Mouse (Mus musculus): Measurements from ENCODE around the gene Ppfia1. TPM values are rescaled to one million over a fixed set of nuclear protein-coding genes. Genes with fewer than 3 reads are reported as not detected.

Ppfia1 gene
- polyA plus RNA-seq, 1 experiment from 2014 or later: 27.6 TPM

DNA sequence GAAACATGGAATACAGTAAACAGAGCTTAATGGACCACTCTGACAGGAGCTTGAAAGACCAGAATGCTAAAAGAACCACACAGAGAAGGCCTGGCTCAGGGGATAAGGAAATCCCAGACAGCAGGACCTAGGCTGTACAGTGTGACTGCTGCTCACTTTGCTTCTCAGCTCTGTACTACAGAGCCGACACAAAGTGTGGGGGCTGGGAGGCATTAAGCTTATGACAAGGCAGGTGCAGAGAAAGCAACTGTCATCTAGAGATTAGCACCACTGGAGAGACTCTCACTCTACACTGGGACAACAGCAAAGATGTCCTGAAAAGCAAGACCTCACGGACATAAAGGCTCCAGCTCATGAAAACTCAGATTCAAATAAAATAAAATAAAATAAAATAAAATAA is 14.4 kb downstream of the Ppfia1 start:
- WGBS: 83% methylated on average over 2 of the region's 2 CpGs
- ATAC-seq (replicated peaks; ENCODE audit: low FRiP score, low read depth): no peak

DNA sequence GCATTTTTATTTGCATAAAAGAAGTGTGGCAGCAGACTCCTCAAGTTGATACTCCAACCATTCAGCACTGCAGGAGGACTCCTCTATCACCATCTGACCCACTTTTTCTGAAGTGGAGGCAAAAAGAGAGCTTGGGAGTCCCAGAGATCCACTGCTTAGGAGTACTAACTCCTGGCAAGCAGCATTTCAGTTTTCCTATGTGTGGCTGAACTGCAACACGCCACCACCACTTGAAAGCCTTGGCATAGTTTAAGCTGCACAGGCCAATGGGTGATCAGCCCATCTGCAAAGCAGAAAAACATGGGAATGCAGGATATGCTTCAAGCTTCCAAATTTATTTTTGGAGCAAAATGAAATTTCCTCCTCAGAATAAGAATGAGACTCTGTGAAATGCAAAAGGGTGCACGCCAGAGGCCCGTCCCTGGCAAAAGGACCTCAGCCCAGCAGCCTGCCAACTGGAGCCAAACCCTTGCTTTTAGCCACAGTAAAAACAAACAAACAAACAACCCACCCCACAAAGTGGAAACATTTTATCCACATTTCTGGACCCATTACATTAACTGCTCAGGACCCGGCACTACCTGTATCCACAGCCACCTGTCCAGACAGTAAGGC is 15.4 kb downstream of the Ppfia1 start:
- Histone ChIP-seq H3K36me3 (ENCODE audit: insufficient read depth, low read length) (no peaks in the 10 kb centered on the region), H3K4me2 (ENCODE audit: low read length) (no peak overlapping the region), H3K4me3 (replicated peaks; ENCODE audit: low read depth, low read length) (no peak overlapping the region), H3K9ac (ENCODE audit: low read depth, low read length) (no peak overlapping the region), H3K27me3 (ENCODE audit: insufficient read depth, low read length) (no peaks in the 10 kb centered on the region), H3K27ac (no peak overlapping the region), H3K9me3 (replicated peaks; ENCODE audit: low read length) (no peaks in the 10 kb centered on the region), H3K4me1 (replicated peaks; ENCODE audit: insufficient read depth, low read length) (no peaks in the 10 kb centered on the region)
- DNase-seq (ENCODE audit: low spot score) (no peak), ATAC-seq (replicated peaks; ENCODE audit: low FRiP score, low read depth) (no peak)
- 93% methylated on average over 4 of the region's 4 CpGs for WGBS
- no peak for TF ChIP-seq CTCF (IDR thresholded peaks at IDR 0.05; ENCODE audit: low read depth)

More for the DNA sequence above, 14.4 kb downstream of the Ppfia1 start:
- no peaks in the 10 kb centered on the region for H3K27me3 ChIP-seq (ENCODE audit: insufficient read depth, low read length)
- H3K36me3 ChIP-seq (ENCODE audit: insufficient read depth, low read length): no peaks in the 10 kb centered on the region
- H3K27ac ChIP-seq: no peak overlapping the region
- no peak overlapping the region for H3K4me3 ChIP-seq (replicated peaks; ENCODE audit: low read depth, low read length)
- H3K4me2 ChIP-seq (ENCODE audit: low read length): no peak overlapping the region
- TF ChIP-seq CTCF (IDR thresholded peaks at IDR 0.05; ENCODE audit: low read depth): no peak
- H3K9ac ChIP-seq (ENCODE audit: low read depth, low read length): no peak overlapping the region
- DNase-seq (ENCODE audit: low spot score): no peak
- H3K9me3 ChIP-seq (replicated peaks; ENCODE audit: low read length): no peaks in the 10 kb centered on the region
- no peaks in the 10 kb centered on the region for H3K4me1 ChIP-seq (replicated peaks; ENCODE audit: insufficient read depth, low read length)

GRCm38 (mm10) chr7:144536367-144536766 is 17.2 kb downstream of the Ppfia1 start:
- Histone ChIP-seq H3K9me3 (replicated peaks; ENCODE audit: low read length) (no peaks in the 10 kb centered on the region), H3K4me3 (replicated peaks; ENCODE audit: low read depth, low read length) (no peak overlapping the region), H3K4me1 (replicated peaks; ENCODE audit: insufficient read depth, low read length) (0 out of 2 replicates have a peak, but pooled peaks cover 5% of the 10 kb centered on the region), H3K27me3 (ENCODE audit: insufficient read depth, low read length) (no peaks in the 10 kb centered on the region), H3K9ac (ENCODE audit: low read depth, low read length) (no peak overlapping the region), H3K36me3 (ENCODE audit: insufficient read depth, low read length) (no peaks in the 10 kb centered on the region), H3K27ac (no peak overlapping the region), H3K4me2 (ENCODE audit: low read length) (no peak overlapping the region)
- TF ChIP-seq CTCF (IDR thresholded peaks at IDR 0.05; ENCODE audit: low read depth): no peak
- DNase-seq (ENCODE audit: low spot score) (no peak), ATAC-seq (replicated peaks; ENCODE audit: low FRiP score, low read depth) (no peak)
- WGBS: 94% methylated on average over 3 of the region's 3 CpGs

DNA sequence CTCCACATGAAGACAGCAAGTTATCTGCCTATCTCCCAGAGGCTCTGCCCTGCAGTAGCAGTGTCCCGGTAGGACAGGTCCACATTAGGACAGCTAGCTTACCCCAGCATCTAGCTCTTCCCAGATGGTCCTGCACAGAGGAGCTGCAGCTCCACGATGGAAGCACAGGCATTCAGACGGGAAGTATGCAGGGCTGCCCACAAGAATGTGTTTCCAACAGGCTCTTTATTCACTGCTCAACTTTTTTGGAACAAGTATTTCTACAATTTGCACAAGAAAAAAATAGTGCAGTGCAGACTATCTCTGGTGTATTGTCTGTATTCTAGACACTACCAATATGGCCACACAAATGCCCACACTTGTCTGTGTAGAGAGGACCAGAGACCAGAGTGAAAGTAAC is 18.8 kb downstream of the Ppfia1 start:
- DNase-seq (ENCODE audit: low spot score) (no peak), ATAC-seq (replicated peaks; ENCODE audit: low FRiP score, low read depth) (no peak)
- Histone ChIP-seq H3K4me3 (replicated peaks; ENCODE audit: low read depth, low read length) (no peak overlapping the region), H3K27ac (no peak overlapping the region), H3K9ac (ENCODE audit: low read depth, low read length) (no peak overlapping the region), H3K9me3 (replicated peaks; ENCODE audit: low read length) (no peaks in the 10 kb centered on the region), H3K36me3 (ENCODE audit: insufficient read depth, low read length) (no peaks in the 10 kb centered on the region), H3K27me3 (ENCODE audit: insufficient read depth, low read length) (no peaks in the 10 kb centered on the region), H3K4me1 (replicated peaks; ENCODE audit: insufficient read depth, low read length) (0 out of 2 replicates have a peak, but pooled peaks cover 5% of the 10 kb centered on the region), H3K4me2 (ENCODE audit: low read length) (no peak overlapping the region)
- 58% methylated on average over 3 of the region's 3 CpGs for WGBS
- TF ChIP-seq CTCF (IDR thresholded peaks at IDR 0.05; ENCODE audit: low read depth): no peak

GRCm38 (mm10) chr7:144531585-144532378 is 21.7 kb downstream of the Ppfia1 start:
- ATAC-seq (replicated peaks; ENCODE audit: low FRiP score, low read depth): no peak

GRCm38 (mm10) chr7:144529851-144530250 is 23.7 kb downstream of the Ppfia1 start:
- no peaks in the 10 kb centered on the region for H3K36me3 ChIP-seq (ENCODE audit: insufficient read depth, low read length)
- no peak overlapping the region for H3K4me2 ChIP-seq (ENCODE audit: low read length)
- H3K4me1 ChIP-seq (replicated peaks; ENCODE audit: insufficient read depth, low read length): peaks cover 11% of the 10 kb centered on the region; the same call in 1 of the 2 replicates
- no peak overlapping the region for H3K4me3 ChIP-seq (replicated peaks; ENCODE audit: low read depth, low read length)
- DNase-seq (ENCODE audit: low spot score): no peak
- TF ChIP-seq CTCF (IDR thresholded peaks at IDR 0.05; ENCODE audit: low read depth): no peak
- no peak overlapping the region for H3K9ac ChIP-seq (ENCODE audit: low read depth, low read length)
- no peaks in the 10 kb centered on the region for H3K27me3 ChIP-seq (ENCODE audit: insufficient read depth, low read length)
- no peak overlapping the region for H3K27ac ChIP-seq
- WGBS: 77% methylated on average over 3 of the region's 3 CpGs
- ATAC-seq (replicated peaks; ENCODE audit: low FRiP score, low read depth): no peak
- no peaks in the 10 kb centered on the region for H3K9me3 ChIP-seq (replicated peaks; ENCODE audit: low read length)

More at GRCm38 (mm10) chr7:144531585-144532378, 21.7 kb downstream of the Ppfia1 start:
- no peaks in the 10 kb centered on the region for H3K9me3 ChIP-seq (replicated peaks; ENCODE audit: low read length)
- no peak overlapping the region for H3K4me3 ChIP-seq (replicated peaks; ENCODE audit: low read depth, low read length)
- 0 out of 2 replicates have a peak, but pooled peaks cover 7% of the 10 kb centered on the region for H3K4me1 ChIP-seq (replicated peaks; ENCODE audit: insufficient read depth, low read length)
- H3K4me2 ChIP-seq (ENCODE audit: low read length): 0 out of 2 replicates have a peak overlapping the region, but pooled peaks have one; percentile 3
- peak overlapping the region; percentile 19; the same call in 1 of the 2 replicates for H3K27ac ChIP-seq
- peak; percentile 69 for DNase-seq (ENCODE audit: low spot score)
- 0 out of 2 replicates have a peak overlapping the region, but pooled peaks have one; percentile 13 for H3K9ac ChIP-seq (ENCODE audit: low read depth, low read length)
- no peak for TF ChIP-seq CTCF (IDR thresholded peaks at IDR 0.05; ENCODE audit: low read depth)
- 22% methylated on average over 7 of the region's 7 CpGs for WGBS
- H3K36me3 ChIP-seq (ENCODE audit: insufficient read depth, low read length): no peaks in the 10 kb centered on the region
- no peaks in the 10 kb centered on the region for H3K27me3 ChIP-seq (ENCODE audit: insufficient read depth, low read length)

All from kidney, postnatal 0 days (tissue).